Mouse (Mus musculus) liver, postnatal 0 days (tissue): Measurements from ENCODE around the gene Cd72. TPM values are rescaled to one million over a fixed set of nuclear protein-coding genes. Genes with fewer than 3 reads are reported as not detected.

Experiments
- ATAC-seq: fragments of 200-750 bp; cut with Nextera tagmentation; 2 replicates; pipeline ENCODE4 v1.8.0; 2017; ENCODE audit warnings: mild to moderate bottlenecking, moderate library complexity
- DNase-seq: peaks from one replicate; pipeline ENCODE4 v3.0.0-alpha.2; 2016
- H3K27ac ChIP-seq: fragments of 300-500 bp; sonication (generic); 2 replicates; pipeline ENCODE4 v1.5.1; 2014; ENCODE audit warnings: antibody characterized with exemption, moderate library complexity, mild to moderate bottlenecking, low read depth
- H3K27me3 ChIP-seq: fragments of 300-500 bp; sonication (generic); 2 replicates; pipeline ENCODE4 v1.6.1; 2014; ENCODE audit warnings: low read length, control low read depth, mixed read lengths; ENCODE audit not compliant: insufficient read depth
- H3K36me3 ChIP-seq: fragments of 300-500 bp; sonication (generic); replicated peaks from 2 replicates; pipeline ENCODE4 v1.6.1; 2014; ENCODE audit warnings: mild to moderate bottlenecking, control low read depth, low read length, moderate library complexity, mixed read lengths; ENCODE audit not compliant: insufficient read depth
- H3K4me1 ChIP-seq: fragments of 300-500 bp; sonication (generic); 2 replicates; pipeline ENCODE4 v1.6.1; 2014; ENCODE audit warnings: antibody characterized with exemption, mild to moderate bottlenecking, control low read depth; ENCODE audit not compliant: insufficient read depth
- H3K4me2 ChIP-seq: fragments of 300-500 bp; sonication (generic); 2 replicates; pipeline ENCODE4 v1.6.1; 2014; ENCODE audit warnings: low read depth, mild to moderate bottlenecking, low read length, moderate library complexity, mixed read lengths
- H3K4me3 ChIP-seq: fragments of 300-500 bp; sonication (generic); 2 replicates; pipeline ENCODE4 v1.5.1; 2014; ENCODE audit warnings: low read depth, low read length
- H3K9ac ChIP-seq: fragments of 300-500 bp; sonication (generic); replicated peaks from 2 replicates; pipeline ENCODE4 v1.6.1; 2014; ENCODE audit warnings: mild to moderate bottlenecking, moderate library complexity
- H3K9me3 ChIP-seq: fragments of 300-500 bp; sonication (generic); 2 replicates; pipeline ENCODE4 v1.6.1; 2016; ENCODE audit warnings: mild to moderate bottlenecking, control low read depth, low read length, mixed read lengths
- CTCF ChIP-seq: sonication (generic); IDR thresholded peaks from 2 replicates; pipeline ENCODE4 v1.5.1; 2016; ENCODE audit warnings: antibody characterized with exemption, low read depth
- EP300 ChIP-seq: IDR thresholded peaks from 2 replicates; pipeline ENCODE4 v1.6.1; 2016; ENCODE audit warnings: antibody characterized with exemption, low read depth, mild to moderate bottlenecking
- WGBS: fragments of 180-500 bp; shearing (Covaris S2); extraction: QIAGEN DNeasy Blood & Tissue Kit; methylation state at CpG from one replicate; pipeline ENCODE4 v1.1.7; 2014; ENCODE audit not compliant: insufficient replicate concordance; 5-methylcytosine and 5-hydroxymethylcytosine counted together
- polyA plus RNA-seq: library from polyadenylated mRNA; unstranded; fragments of >200 nt; fragmentation: Nextera tagmentation; extraction: Ambion mirVana; gene quantifications from 2 replicates; pipeline ENCODE4 v1.2.1, GENCODE M21; 2015

Cd72 gene
- polyA plus RNA-seq, 1 experiment from 2014 or later: 10.4 TPM

DNA sequence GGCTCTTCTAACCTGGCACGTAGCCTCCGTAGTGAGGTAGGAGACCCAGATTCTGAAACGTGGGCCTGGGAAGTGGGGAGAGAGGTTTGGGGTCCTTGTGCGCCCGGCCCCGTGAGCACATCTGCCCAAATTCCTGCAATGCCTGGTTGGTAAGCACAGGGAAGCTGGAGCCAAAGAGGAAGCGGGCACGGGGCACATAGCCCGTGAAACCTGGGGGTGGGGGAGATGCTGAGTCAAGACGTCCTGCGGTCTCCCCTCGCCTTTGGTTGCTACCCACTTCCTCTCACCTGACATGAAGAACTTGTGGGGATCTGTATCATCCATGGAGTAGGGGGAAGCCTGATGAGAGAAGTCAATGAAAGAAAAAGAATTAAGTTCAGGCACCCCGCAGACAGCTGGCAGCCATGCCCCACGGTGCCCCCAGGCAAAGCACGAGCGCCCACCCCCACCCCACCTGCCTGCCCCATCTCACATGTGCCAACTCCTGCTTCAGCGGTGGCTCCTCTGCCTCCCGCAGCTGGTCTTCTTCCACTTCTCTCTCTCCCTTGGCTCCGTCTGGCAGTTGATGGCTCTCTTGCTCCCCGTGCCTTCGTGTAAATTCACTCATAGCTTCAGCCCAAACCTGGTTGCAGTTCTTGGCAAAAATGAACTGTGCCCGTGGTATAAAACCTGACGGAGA lies 26.8 kb downstream of the Cd72 start:
- no peak overlapping the region for H3K4me3 ChIP-seq
- H3K36me3 ChIP-seq: peaks cover 21% of the 10 kb centered on the region
- peaks cover 38% of the 10 kb centered on the region for H3K27me3 ChIP-seq
- ATAC-seq (no peak), DNase-seq (no peak)
- H3K4me1 ChIP-seq: peaks cover 11% of the 10 kb centered on the region
- 17% methylated on average over 22 of the region's 23 CpGs for WGBS
- H3K9ac ChIP-seq: no peak overlapping the region
- H3K9me3 ChIP-seq: no peaks in the 10 kb centered on the region
- H3K4me2 ChIP-seq: no peak overlapping the region
- no peak overlapping the region for H3K27ac ChIP-seq
- TF ChIP-seq EP300: no peak
- TF ChIP-seq CTCF: no peak

DNA sequence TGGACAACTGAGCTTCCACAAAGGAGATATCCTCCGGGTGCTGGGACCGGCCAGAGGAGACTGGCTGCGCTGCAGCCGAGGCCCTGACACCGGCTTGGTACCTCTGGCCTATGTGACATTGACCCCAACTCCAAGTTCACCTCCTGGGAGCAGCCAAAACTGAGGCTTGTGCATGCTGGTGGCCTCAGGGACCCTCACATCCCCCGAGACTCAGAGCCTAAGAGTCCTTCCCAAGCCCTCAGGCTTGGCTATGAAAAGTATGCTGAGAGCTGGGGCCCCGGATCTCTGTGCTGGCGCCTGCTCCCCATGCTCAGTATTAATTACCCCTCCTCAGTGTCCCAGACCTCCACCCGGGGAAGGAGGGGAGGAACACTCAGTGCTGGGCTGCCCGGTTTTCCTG lies 27.9 kb downstream of the Cd72 start:
- Histone ChIP-seq H3K4me1 (peaks cover 12% of the 10 kb centered on the region), H3K36me3 (peaks cover 31% of the 10 kb centered on the region), H3K9me3 (no peaks in the 10 kb centered on the region), H3K9ac (no peak overlapping the region), H3K4me2 (no peak overlapping the region), H3K27me3 (peaks cover 38% of the 10 kb centered on the region), H3K4me3 (no peak overlapping the region), H3K27ac (no peak overlapping the region)
- WGBS: 63% methylated on average over 10 of the region's 10 CpGs
- TF ChIP-seq EP300 (no peak), CTCF (no peak)
- no peak for DNase-seq
- ATAC-seq: no peak

GRCm38 (mm10) chr4:43425648-43426380 lies 28.6 kb downstream of the Cd72 start:
- H3K4me3 ChIP-seq: no peak overlapping the region
- H3K4me2 ChIP-seq: no peak overlapping the region
- peaks cover 38% of the 10 kb centered on the region for H3K27me3 ChIP-seq
- 24% methylated on average over 31 of the region's 31 CpGs for WGBS
- peaks cover 12% of the 10 kb centered on the region for H3K4me1 ChIP-seq
- H3K36me3 ChIP-seq: peaks cover 31% of the 10 kb centered on the region
- H3K27ac ChIP-seq: no peak overlapping the region
- no peak for DNase-seq
- no peak for TF ChIP-seq CTCF
- TF ChIP-seq EP300: no peak
- H3K9me3 ChIP-seq: no peaks in the 10 kb centered on the region
- ATAC-seq: no peak
- H3K9ac ChIP-seq: no peak overlapping the region

DNA sequence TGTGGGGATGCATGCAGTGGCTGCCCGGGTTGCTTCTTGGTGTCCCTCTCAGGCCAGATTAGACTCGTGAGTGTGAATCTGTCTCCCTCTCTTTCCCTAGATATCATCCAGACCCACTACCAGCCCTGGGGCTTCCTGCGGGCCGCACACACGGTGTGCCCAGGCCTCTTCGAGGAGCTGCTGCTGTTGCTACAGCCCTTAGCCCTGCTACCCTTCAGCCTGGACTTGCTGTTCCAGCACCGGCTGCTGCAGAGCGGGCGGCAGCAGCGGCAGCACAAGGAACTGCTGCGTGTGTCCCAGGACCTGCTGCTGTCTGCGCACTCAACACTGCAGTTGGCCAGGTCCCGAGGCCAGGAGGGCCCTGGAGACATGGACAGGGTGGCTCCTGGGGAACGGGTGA lies 29.2 kb downstream of the Cd72 start:
- 37% methylated on average over 14 of the region's 14 CpGs for WGBS
- Histone ChIP-seq H3K9ac (no peak overlapping the region), H3K4me3 (no peak overlapping the region), H3K27me3 (peaks cover 38% of the 10 kb centered on the region), H3K9me3 (no peaks in the 10 kb centered on the region), H3K27ac (no peak overlapping the region), H3K4me2 (no peak overlapping the region), H3K36me3 (peaks cover 31% of the 10 kb centered on the region), H3K4me1 (peaks cover 12% of the 10 kb centered on the region)
- ATAC-seq: no peak
- no peak for TF ChIP-seq EP300
- no peak for TF ChIP-seq CTCF
- DNase-seq: no peak

- Histone ChIP-seq H3K27ac (no peak overlapping the region), H3K4me3 (no peak overlapping the region), H3K4me2 (no peak overlapping the region), H3K4me1 (peaks cover 12% of the 10 kb centered on the region), H3K27me3 (peaks cover 38% of the 10 kb centered on the region), H3K9ac (no peak overlapping the region), H3K36me3 (peaks cover 31% of the 10 kb centered on the region), H3K9me3 (no peaks in the 10 kb centered on the region)
- ATAC-seq (no peak), DNase-seq (no peak)
- WGBS: 83% methylated on average over 9 of the region's 9 CpGs
- TF ChIP-seq EP300 (no peak), CTCF (no peak)
These were observed 30.4 kb downstream of the Cd72 start for GRCm38 (mm10) chr4:43424072-43424471.

DNA sequence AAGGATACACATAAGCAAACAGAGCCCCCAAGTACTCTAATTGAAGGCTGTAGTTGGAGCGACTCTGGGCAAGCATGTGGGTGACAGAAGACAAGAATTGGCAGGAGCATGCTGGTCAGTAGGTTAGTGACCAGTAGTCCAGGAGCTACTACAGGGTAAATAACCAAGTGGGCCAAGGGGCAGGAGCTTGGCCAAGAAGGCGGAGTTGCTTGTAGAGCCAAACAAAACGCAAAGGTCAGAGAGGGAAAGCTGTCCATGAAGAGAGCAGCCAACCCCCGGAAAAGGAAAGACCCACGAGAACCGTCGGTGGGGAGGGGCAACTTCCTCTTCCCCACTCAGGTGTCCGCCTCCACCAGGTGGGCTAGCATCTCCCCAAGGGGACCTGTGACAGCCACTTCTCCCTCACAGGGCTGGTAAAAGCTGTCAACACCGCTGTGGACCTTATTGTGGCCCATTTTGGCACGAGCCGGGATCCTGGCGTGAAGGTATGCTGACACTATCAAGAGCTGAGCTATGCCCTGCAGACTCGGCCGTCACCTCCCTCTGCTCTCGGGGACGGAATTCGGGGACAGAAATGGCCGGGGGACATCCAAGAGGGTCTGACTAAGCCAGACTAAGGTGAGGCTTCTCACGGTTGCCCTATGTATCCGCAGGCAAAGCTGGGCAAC lies 31.0 kb downstream of the Cd72 start:
- H3K4me2 ChIP-seq: no peak overlapping the region
- H3K27ac ChIP-seq: peak overlapping the region; percentile 65
- peaks cover 31% of the 10 kb centered on the region for H3K36me3 ChIP-seq
- ATAC-seq: peak; percentile 80
- no peak overlapping the region for H3K9ac ChIP-seq
- TF ChIP-seq CTCF (no peak), EP300 (peak; percentile 55; the same call in 1 of the 2 replicates)
- H3K27me3 ChIP-seq: peaks cover 37% of the 10 kb centered on the region
- H3K4me1 ChIP-seq: peaks cover 10% of the 10 kb centered on the region
- WGBS: 76% methylated on average over 20 of the region's 20 CpGs
- no peak overlapping the region for H3K4me3 ChIP-seq
- H3K9me3 ChIP-seq: no peaks in the 10 kb centered on the region
- peak; percentile 66 for DNase-seq
